Mouse (Mus musculus): Measurements from ENCODE around the gene Tapbp. TPM values are rescaled to one million over a fixed set of nuclear protein-coding genes. Genes with fewer than 3 reads are reported as not detected.

Gene Tapbp
- total and polyA plus RNA-seq, 2 experiments from 2014 or later: 29.1 to 44.4 TPM

- Histone ChIP-seq H3K27me3 (ENCODE audit: insufficient read depth, low read length) (no peaks in the 10 kb centered on the region), H3K9me3 (ENCODE audit: low read length) (no peaks in the 10 kb centered on the region), H3K4me2 (ENCODE audit: low read depth, low read length, poor library complexity, severe bottlenecking) (peak overlapping the region; percentile 99), H3K27ac (ENCODE audit: low read depth, low read length) (peak overlapping the region; percentile 89), H3K4me1 (ENCODE audit: insufficient read depth, low read length) (0 out of 2 replicates have a peak, but pooled peaks cover 5% of the 10 kb centered on the region), H3K9ac (replicated peaks; ENCODE audit: low read length, poor library complexity, severe bottlenecking) (peak overlapping the region; percentile 85), H3K36me3 (ENCODE audit: insufficient read depth, low read length) (peaks cover 13% of the 10 kb centered on the region), H3K4me3 (ENCODE audit: low read depth, low read length) (peak overlapping the region; percentile 89)
- DNase-seq (ENCODE audit: low spot score): peak; percentile 48
- WGBS: 2% methylated on average over 39 of the region's 45 CpGs
- 0 out of 2 replicates have a peak, but pooled peaks have one; percentile 5 for ATAC-seq (ENCODE audit: low FRiP score)
- 0 out of 2 replicates have a peak, but pooled peaks have one; percentile 11 for TF ChIP-seq CTCF (IDR thresholded peaks at IDR 0.05)
Measured at GRCm38 (mm10) chr17:33930280-33931158, 14.8 kb downstream of the Tapbp start.

DNA sequence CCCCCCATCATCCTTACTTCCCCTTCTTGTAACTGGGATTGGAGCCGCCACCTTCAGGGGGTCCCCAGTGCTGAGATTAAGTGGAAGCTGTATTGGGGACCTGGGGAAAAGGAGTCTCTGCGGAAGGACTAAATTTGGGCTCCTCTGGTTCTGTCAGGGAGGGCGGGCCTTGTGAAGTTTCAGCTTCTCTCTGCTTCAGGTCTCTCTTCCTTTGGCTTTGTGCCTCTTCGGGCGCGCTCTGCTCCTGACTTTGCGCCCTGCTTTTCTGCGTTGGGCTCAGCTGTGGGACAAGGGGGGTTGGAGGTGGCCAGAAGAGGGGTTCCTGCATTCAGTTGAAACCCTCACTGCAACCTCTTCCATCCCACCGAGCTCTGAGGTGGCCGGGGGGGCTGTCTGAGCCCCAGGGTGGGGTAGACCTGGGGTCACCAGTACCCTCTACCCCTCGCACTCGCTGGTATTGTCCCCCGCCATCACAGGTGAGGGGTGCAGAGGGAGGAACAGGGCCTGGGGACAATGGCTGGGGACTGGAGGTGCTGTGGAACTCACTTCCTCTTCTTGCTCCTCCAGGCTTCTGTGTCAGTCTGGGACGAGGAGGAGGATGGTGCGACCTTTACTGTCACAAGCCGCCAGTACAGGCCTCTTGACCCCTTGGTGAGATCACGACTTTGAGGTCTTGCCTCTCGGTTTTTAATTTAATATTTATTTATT is 15.6 kb downstream of the Tapbp start:
- Histone ChIP-seq H3K4me3 (ENCODE audit: low read depth, low read length) (peak overlapping the region; percentile 89), H3K27ac (ENCODE audit: low read depth, low read length) (no peak overlapping the region)
- DNase-seq (ENCODE audit: low spot score): no peak

DNA sequence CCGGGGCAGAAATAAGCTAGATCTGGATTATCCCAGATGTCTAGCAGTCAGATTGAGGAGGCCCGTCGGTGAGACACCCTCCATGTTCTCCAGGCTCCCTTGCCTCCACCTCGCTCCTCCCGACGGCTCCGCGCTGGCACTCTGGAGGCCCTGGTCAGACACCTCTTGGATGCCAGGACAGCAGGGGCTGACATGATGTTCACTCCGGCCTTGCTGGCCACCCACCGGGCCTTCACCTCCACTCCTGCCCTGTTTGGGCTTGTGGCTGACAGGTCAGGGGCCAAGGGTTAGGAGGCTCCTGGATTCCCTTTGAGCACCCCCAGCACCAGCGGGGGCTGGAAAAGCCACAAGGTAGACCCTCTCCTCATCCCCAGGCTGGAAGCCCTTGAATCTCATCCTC is 16.2 kb downstream of the Tapbp start:
- Histone ChIP-seq H3K4me2 (ENCODE audit: low read depth, low read length, poor library complexity, severe bottlenecking) (no peak overlapping the region), H3K27ac (ENCODE audit: low read depth, low read length) (no peak overlapping the region), H3K36me3 (ENCODE audit: insufficient read depth, low read length) (peaks cover 15% of the 10 kb centered on the region), H3K9me3 (ENCODE audit: low read length) (no peaks in the 10 kb centered on the region), H3K9ac (replicated peaks; ENCODE audit: low read length, poor library complexity, severe bottlenecking) (no peak overlapping the region), H3K4me3 (ENCODE audit: low read depth, low read length) (no peak overlapping the region), H3K4me1 (ENCODE audit: insufficient read depth, low read length) (0 out of 2 replicates have a peak, but pooled peaks cover 5% of the 10 kb centered on the region), H3K27me3 (ENCODE audit: insufficient read depth, low read length) (no peaks in the 10 kb centered on the region)
- TF ChIP-seq CTCF (IDR thresholded peaks at IDR 0.05): no peak
- WGBS: 92% methylated on average over 11 of the region's 11 CpGs
- no peak for ATAC-seq (ENCODE audit: low FRiP score)
- DNase-seq (ENCODE audit: low spot score): no peak

More for the DNA sequence above, 15.6 kb downstream of the Tapbp start:
- no peak for TF ChIP-seq CTCF (IDR thresholded peaks at IDR 0.05)
- Histone ChIP-seq H3K4me1 (ENCODE audit: insufficient read depth, low read length) (0 out of 2 replicates have a peak, but pooled peaks cover 5% of the 10 kb centered on the region), H3K36me3 (ENCODE audit: insufficient read depth, low read length) (peaks cover 13% of the 10 kb centered on the region), H3K27me3 (ENCODE audit: insufficient read depth, low read length) (no peaks in the 10 kb centered on the region), H3K4me2 (ENCODE audit: low read depth, low read length, poor library complexity, severe bottlenecking) (peak overlapping the region; percentile 99), H3K9ac (replicated peaks; ENCODE audit: low read length, poor library complexity, severe bottlenecking) (peak overlapping the region; percentile 85), H3K9me3 (ENCODE audit: low read length) (no peaks in the 10 kb centered on the region)
- WGBS: 38% methylated on average over 18 of the region's 18 CpGs
- no peak for ATAC-seq (ENCODE audit: low FRiP score)

- Histone ChIP-seq H3K27ac (ENCODE audit: low read depth, low read length) (no peak overlapping the region), H3K4me2 (ENCODE audit: low read depth, low read length, poor library complexity, severe bottlenecking) (no peak overlapping the region), H3K4me3 (ENCODE audit: low read depth, low read length) (no peak overlapping the region), H3K36me3 (ENCODE audit: insufficient read depth, low read length) (peaks cover 20% of the 10 kb centered on the region), H3K4me1 (ENCODE audit: insufficient read depth, low read length) (0 out of 2 replicates have a peak, but pooled peaks cover 5% of the 10 kb centered on the region), H3K9me3 (ENCODE audit: low read length) (no peaks in the 10 kb centered on the region), H3K27me3 (ENCODE audit: insufficient read depth, low read length) (no peaks in the 10 kb centered on the region), H3K9ac (replicated peaks; ENCODE audit: low read length, poor library complexity, severe bottlenecking) (no peak overlapping the region)
- WGBS: 88% methylated on average over 14 of the region's 14 CpGs
- no peak for ATAC-seq (ENCODE audit: low FRiP score)
- TF ChIP-seq CTCF (IDR thresholded peaks at IDR 0.05): no peak
- DNase-seq (ENCODE audit: low spot score): no peak
Measured at GRCm38 (mm10) chr17:33932448-33932847, 16.7 kb downstream of the Tapbp start.

DNA sequence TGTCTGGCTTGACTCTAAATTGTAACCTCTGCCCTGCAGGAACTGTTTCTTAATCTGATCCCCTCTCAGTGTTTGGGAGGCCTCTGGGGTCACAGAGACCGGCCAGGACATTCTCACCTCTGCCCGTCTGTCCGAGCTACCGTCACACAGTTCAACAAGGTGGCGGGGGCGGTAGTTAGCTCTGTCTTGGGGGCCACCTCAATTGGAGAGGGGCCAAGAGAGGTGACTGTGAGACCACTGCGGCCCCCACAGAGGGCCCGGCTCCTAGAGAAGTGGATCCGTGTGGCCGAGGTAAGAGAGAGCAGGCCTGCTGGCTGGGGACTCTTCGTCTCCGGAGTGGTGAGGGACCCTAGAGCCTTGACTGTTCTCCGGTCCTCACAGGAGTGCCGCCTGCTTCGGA is 17.3 kb downstream of the Tapbp start:
- no peak overlapping the region for H3K27ac ChIP-seq (ENCODE audit: low read depth, low read length)
- no peak overlapping the region for H3K4me3 ChIP-seq (ENCODE audit: low read depth, low read length)
- H3K9me3 ChIP-seq (ENCODE audit: low read length): no peaks in the 10 kb centered on the region
- no peak for TF ChIP-seq CTCF (IDR thresholded peaks at IDR 0.05)
- H3K9ac ChIP-seq (replicated peaks; ENCODE audit: low read length, poor library complexity, severe bottlenecking): no peak overlapping the region
- DNase-seq (ENCODE audit: low spot score) (no peak), ATAC-seq (ENCODE audit: low FRiP score) (no peak)
- no peak overlapping the region for H3K4me2 ChIP-seq (ENCODE audit: low read depth, low read length, poor library complexity, severe bottlenecking)
- no peaks in the 10 kb centered on the region for H3K27me3 ChIP-seq (ENCODE audit: insufficient read depth, low read length)
- H3K4me1 ChIP-seq (ENCODE audit: insufficient read depth, low read length): 0 out of 2 replicates have a peak, but pooled peaks cover 5% of the 10 kb centered on the region
- 95% methylated on average over 15 of the region's 15 CpGs for WGBS
- H3K36me3 ChIP-seq (ENCODE audit: insufficient read depth, low read length): peaks cover 20% of the 10 kb centered on the region

Measured in midbrain, postnatal 0 days (tissue).